Mouse (Mus musculus) common myeloid progenitor, adult 5-6 weeks (primary cell): Measurements from ENCODE around the gene Smyd2. TPM values are rescaled to one million over a fixed set of nuclear protein-coding genes. Genes with fewer than 3 reads are reported as not detected.

Experiments
- ATAC-seq: replicated peaks from 2 replicates; pipeline ENCODE4 v1.8.0; 2016; ENCODE audit warnings: low read depth, mild to moderate bottlenecking, moderate TSS enrichment, inconsistent platforms; ENCODE audit not compliant: poor library complexity, severe bottlenecking
- total RNA-seq: library from RNA; stranded (forward); fragments of 200-1000, 187-1606 nt; gene quantifications from 2 replicates; pipeline ENCODE4 v1.2.3, GENCODE M21; 2017

The Smyd2 gene
- total RNA-seq, 1 experiment from 2014 or later, result 125 TPM

DNA sequence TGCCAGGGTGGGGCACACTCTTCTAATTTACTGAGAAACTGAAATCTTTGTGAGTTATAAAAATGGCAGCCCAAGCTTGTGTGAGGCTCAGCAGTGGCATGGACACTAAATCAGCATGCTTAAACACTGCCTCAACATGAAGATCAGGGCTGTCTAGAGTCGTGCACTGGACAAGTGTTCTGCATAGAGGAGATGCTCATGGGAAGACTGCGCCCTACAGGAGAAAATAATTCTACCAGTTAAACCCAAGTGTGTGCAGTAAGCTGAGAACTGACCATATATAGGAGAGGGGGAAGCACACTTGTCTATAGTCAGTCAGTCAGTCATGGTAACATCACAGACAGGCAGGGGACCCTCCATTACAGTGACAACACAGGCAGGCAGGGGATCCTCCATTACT, 43.0 kb downstream of the Smyd2 start:
- ATAC-seq, result no peak

DNA sequence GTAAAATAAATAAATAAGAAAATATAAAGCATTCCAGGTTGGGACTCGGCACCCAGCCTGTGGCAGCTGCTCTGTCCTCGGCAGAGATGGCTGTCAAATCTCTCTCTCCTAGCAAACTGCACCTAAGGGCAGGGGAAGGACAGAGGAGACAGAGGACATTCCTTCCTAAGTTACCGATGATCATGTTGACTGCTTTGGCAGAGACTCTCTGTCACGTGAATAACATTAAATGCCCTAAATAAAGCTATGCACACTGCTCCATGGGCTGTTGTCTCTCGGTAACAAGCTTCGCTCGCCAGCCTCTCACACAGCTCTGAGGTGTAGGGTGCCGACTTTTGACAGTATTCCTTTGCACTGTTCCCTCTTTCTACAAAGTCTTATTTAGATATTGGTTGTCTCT, 46.0 kb downstream of the Smyd2 start:
- no peak for ATAC-seq

DNA sequence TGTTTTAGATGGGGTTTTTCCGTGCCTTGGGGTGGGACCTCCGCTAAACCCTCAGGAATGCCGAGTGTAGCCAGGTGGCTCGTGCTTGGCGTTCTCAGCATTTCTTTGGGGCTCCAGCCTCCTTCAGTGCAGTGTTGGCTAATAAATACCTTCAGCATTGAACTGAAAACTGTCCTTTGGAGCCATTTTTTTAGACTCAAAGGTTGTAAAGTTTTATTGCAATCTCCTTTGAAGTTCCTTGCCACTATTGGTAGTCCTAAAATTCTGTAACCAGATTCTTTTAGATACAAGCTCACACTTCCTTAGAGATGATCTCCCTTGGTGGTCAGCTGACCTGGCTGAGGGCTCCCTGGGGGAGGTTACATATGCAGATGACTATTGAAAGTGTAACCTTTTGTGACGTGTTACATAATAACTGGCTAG, 46.7 kb downstream of the Smyd2 start:
- ATAC-seq, result no peak

DNA sequence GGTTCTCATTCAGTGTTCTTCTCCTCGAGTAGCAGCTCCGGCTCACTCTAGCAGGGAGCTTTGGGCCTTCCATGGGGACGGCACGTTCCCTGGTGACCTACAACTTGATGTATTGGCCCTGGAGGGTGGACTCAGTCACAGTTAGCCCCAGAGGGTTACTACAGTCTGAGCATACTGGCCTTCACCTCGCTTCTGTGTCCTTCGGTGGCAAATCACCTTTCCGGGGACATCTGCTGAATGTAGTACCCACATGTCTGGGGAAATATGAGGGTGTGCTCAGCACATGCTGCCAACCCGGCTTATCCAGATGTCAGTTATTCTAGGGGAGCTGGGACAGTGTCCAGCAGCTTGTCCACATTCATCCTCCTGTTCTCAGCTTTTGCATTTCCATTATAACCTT, 48.6 kb downstream of the Smyd2 start:
- no peak for ATAC-seq

DNA sequence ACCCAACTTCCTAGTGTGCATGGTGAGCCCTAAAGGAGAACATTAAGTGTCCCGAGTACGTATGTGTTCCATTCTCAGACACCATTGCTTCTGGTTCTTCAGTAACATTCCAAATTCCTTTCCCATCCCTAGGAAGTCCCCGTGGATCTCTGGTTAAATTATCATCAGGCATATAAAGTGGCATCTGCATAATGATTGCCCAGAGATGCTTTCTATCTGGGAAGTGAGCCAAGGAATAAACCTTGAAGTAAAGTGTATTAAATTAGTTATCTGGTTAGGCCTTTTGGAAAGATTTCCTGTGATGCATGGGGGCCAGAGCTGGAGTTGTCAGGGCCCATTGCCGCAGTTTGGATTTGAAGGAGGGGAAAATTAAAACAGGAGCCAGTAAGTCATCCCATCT, 50.1 kb downstream of the Smyd2 start:
- ATAC-seq, result no peak

DNA sequence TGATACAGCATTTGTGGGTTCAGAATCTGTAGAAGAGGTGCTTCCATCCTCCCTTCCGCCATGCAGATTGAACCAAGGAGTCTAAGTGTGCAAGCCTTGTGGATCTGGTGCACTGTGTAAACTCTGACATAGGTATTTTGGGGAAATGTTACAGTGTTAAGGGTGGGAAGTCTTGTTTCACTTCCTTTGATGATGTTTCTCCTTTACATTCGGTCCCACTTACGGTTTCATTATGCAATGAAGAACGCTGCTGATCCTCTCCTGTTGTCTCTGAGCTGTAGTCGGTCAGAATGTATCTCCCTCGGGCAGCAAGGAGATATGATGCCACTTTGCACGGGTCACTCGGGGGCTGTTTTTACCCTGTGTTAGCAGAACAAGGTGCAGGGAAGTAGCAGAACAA, 50.5 kb downstream of the Smyd2 start:
- no peak for ATAC-seq

DNA sequence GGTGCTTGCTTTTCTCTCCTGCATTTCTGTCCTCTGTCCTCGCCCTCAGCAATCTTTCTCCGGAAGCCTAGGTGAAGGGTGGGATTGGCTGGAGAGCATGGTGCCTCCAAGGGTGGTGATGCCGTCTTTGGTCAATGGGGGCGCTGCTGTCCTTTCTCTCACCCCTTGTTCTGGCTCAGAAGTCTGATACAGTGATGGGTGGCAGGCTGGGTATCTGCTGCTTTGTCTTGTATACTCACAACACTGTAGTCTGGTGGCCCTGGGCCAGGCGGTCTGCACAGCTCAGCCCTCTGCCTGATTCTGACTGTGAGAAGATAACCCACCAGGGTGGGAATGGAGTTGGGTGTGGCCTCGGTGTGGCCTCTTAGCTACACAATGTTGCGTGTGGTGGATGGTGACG, 51.6 kb downstream of the Smyd2 start:
- peak; percentile 11; the same call in 1 of the 2 replicates for ATAC-seq

DNA sequence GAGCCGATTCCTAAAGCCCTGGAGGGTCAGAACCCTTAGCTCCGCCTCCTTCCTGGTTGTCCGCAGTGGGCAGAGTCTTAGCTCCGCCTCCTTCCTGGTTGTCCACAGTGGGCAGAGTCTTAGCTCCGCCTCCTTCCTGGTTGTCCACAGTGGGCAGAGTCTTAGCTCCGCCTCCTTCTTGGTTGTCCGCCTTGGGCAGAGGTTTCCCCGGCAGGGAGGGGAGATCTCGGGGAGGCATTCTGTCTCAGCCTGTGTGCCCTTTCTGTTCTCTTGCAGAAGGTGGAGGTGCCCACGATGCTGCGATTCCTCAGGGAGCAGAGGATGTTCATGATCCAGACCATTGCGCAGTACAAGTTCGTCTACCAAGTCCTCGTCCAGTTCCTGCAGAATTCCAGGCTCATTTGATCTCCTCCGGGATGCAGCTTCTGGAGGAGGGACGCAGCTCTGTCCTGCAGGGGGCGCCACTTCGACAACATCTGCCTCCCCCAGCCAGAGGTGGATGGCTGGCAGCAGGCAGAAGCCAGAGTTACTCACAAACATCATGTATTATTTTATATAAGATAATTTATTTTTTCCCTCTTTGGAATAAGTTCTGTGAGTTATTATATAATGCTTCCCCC, 52.4 kb downstream of the Smyd2 start:
- ATAC-seq, result no peak

DNA sequence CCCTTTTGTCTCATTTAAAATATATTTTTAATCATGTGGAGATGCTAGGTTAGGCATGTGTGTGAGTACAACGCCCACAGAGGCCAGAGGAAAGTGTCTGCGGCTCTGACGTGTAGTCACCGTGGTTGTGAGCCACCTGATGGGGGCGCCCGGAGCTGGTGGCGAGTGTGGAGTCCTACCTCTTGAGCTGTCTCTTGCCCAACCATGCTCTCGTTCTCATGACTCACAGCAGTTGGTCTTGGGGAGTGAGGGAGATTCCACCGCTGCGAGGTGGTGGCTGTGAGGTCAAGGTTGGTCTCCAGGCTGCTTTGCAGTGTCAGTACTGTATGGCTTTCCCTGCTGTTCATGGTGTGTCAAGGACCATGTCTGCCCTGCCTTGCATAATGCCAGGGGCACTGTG, 54.1 kb downstream of the Smyd2 start:
- ATAC-seq, result peak; percentile 15; the same call in 1 of the 2 replicates

DNA sequence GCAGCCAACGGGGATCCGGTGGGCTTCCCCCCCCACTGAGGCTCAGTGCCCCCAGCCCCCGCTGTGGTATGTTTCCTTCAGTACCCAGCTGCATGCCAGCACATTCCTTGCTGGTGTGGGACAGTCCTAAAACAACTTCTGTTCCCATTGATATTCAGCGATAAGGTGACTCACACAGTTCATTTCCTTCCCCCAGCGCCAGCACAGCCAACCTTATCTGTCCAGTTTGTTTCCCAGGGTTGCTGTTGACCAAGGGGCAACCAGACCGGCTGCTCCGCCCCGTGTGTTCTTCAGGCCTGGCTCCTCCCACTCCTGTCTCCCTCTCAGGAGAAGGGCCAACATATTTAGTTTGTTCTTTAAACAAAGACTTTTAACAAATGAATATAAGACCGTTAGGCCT, 54.7 kb downstream of the Smyd2 start:
- ATAC-seq, result peak; percentile 51

DNA sequence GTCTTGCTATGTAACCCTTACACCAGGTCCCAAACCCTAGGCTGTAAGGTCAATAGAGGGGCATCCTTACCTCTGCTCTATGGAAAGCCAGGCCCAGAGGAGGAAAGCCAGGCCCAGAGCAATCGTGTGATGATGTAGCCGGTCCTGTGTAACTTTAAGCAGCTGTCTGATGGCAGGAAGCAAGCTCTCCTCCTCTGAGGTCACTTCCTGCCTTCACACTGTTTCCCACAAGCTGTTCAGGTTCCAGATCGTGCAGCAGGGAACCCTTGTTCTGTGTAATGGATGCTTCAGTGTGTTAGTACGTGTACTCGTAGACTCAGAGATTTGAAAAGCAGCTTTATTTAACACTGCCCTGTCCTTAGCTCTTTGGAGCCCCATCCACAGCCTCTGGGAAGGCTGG, 55.1 kb downstream of the Smyd2 start:
- ATAC-seq, result peak; percentile 23; the same call in 1 of the 2 replicates

DNA sequence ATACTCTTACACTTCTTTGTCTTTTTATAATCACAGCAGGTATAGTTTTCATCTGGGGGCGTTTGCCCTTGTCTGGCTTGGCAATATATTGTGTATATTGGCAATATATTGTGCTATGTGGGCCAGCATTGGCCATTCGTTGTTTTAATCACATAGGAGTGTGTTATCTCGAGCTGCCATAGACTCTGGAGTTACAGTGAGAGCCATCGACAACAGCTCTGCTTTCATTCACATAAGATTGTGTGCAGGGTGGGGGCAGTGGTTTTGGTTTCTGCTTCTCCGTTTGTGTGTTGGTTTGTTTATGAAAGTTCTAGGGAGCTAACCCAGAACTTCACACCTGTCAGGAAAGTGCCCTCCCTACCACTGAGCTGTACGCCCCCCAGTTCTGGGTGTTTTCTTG, 55.5 kb downstream of the Smyd2 start:
- ATAC-seq, result peak; percentile 14; the same call in 1 of the 2 replicates

DNA sequence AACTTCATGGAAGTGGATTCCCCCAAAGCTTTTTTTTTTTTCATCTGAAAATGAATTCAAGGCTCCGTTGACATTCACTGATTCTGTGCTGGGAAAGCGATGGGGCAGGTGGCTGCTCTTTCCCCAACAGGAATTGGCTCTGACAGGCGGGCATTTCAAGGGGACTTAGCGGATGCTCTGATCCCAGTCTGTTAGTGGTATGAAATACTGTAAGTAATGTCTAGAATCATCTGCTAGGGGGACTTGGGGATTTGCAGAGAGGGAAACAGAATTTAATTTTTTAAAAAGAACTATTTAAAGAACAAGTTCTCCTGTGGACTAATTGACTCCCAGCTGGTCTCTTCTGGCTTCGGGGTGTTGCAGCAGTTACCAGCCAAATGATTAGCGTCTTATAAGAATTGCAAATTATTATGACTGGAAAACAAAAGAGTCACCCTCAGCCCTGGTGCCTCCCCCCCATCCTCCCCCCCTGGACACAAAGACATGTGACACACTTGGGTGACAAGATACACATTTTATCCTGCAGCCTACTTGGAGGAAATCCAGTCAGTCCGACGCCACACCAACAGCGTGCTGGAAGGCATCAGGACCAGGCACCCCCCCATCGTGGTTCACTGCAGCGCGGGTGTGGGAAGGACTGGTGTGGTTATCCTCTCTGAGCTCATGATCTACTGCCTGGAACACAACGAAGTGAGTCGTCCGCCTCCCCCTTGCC, 57.2 kb downstream of the Smyd2 start:
- ATAC-seq, result 0 out of 2 replicates have a peak, but pooled peaks have one; percentile 5

DNA sequence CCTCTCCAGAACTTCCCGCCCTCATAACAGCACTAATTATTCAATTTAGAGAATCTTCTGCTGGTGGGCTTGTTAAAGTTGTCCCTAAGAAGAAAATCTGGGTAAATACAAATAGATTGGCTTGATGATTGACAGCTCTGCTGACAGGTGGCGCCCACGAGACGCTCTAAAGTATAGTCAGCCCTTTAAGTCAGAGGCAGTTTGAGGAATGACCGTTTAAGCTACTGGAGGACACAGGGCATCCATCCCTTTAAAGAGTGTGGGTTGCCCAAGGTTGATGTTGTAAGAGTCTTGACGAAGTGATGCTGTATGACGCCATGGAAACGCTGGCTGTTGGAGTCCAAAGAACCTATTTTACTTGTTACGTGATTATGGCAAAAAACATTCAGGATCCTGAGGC, 57.9 kb downstream of the Smyd2 start:
- no peak for ATAC-seq

DNA sequence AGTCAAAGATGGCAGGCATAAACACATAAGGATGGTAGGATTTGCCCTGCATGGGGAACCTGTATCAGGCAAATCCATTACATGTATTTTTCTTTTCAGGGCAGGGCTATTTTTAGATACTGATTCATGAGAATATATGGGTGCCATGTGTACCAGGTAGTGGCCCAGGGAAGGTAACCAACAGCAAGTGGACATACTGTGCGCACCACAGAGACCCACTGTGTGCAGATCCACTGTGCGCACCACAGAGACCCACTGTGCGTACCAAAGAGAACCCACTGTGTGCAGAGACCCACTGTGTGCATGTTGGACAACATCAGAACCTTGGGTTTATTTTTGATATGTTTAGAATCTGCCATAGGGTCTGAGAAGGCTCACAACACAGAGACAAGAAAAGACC, 58.4 kb downstream of the Smyd2 start:
- ATAC-seq, result no peak

DNA sequence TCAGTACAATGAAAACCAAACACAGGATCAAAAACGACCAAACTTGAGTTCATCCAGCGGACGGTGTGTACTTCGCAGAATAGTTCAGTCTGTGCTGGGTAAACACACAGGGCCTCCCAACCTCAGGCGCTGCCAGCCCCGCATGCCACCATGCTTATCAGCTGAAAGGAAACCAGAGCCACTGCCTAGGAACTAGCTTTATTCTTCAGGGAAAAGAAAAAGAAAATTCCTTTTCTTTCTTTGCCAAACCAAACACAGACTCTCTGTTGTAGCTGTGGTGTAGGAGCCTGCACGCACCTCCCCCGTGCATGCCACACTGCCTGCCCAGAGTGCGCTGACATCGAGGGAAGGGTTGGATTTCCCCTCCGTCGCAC, 61.2 kb downstream of the Smyd2 start:
- peak; percentile 26 for ATAC-seq

DNA sequence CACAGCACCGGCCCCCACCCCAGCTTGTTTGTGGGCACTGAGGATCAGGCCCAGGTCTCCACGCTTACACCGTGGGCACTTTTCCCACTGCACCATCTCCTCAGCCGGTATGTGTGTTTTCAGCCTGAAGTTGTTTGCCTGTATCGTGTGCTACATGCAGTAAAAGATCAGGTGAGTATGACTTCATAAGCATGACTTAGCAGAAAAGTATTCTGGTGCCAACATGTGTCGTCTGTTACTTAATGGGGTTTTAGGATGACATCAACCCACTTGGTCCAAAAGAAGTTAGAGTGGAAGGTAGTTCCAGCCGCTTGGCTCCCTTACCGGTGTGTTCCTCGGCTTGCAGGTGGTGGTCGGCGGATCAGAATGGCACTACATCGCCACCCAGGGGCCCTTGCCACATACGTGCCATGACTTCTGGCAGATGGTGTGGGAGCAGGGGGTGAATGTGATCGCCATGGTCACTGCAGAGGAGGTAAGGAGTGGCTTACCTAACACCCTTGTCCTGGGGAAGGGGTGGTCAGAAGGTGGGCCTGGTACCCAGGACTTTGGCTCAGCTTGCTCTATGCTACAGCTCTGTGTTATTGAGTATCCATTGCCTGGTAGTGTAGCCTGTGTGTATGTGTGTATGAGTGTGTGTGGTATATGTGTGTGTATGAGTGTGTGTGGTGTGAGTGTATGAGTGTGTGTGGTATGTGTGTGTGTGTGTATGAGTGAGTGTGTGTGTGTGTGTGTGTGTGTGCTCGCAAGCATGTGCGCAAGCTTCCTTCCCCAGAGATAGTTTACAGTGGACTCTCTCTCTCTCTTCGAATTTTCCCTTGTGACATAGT, 61.8 kb downstream of the Smyd2 start:
- no peak; the same call in 1 of the 2 replicates for ATAC-seq

DNA sequence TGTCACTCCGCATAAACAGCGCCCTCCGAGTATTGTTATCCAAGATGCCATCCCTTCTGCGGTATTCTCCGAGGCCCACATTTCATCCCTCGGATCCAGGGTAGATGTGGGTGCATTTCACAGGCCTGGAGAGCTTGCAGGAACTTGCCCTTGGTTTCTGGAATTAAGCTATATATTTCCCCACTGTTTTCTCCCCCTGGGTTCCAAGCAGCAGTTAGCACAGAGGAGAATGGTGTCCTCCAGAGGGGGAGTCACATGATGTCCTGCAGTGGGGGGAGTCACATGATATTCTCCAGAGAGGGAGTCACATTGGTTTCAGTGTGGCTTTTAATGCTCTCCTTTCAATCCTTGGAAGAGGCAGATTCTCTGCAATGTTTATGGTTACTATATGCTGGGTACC, 63.8 kb downstream of the Smyd2 start:
- no peak for ATAC-seq

DNA sequence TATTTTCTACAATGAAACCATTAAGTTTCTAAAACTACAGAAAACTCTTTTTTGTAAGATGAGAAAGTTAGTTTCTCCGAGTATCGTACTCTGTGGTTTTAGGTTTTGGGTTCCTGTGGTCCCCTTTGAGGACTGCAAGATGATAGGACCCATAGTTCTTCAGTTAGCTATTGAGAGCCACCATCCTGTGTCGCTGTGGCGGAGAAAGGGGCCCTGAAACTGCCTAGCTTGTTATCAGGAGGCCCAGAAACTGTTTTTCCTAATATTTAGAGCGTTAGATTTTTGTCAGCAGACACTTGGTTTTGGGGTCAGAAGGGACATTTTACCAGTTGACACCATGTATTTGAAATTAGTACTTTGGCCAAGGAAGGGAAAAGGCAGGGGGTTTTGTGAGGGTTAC, 66.4 kb downstream of the Smyd2 start:
- ATAC-seq, result peak; percentile 62

DNA sequence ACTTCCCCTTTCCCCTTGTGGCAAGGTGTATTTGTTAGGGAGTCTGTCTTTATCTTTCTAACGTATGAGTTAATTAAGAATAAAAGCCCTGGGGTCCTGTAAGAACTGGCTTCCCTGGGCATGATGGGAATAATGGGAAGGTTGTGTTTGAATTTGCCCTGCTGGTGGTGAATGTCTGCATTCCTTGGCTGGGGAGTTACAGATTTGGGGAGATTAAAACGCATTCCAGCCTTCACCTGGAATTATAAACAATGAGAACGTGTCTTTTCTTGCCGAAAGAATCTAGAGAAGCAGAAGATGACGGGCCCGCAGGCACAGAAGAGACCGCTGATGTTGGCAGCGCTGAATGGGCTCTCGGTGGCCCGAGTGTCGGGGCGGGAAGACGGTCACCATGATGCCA, 67.5 kb downstream of the Smyd2 start:
- ATAC-seq, result no peak

DNA sequence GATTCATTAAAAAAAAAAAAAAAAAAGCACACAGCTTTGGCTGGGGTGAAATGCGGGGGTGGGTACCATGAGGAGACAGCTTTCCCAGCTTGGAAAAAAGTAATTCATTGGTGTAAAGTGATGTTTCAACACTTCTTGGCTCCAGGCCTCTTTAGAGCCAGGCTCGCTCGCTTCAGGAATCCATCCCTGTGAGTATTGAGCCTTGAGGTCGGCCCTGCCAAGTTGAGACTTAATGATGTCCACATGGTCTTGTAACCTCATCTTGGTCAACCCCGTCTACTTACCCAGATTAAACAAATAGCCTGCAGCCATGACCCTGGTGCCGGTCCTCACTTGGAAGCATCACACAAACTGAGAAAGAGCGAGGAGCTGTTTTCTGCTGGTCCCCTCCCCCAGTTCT, 69.7 kb downstream of the Smyd2 start:
- ATAC-seq, result no peak
